Mouse (Mus musculus): ENCODE results near the gene Psg22. TPM values are rescaled to one million over a fixed set of nuclear protein-coding genes. Genes with fewer than 3 reads are reported as not detected.
"Not testable (repeated sequence)": the region's sequence is repeated elsewhere in the genome, so short reads cannot be mapped to it uniquely, and the experiment has no call there.

The Psg22 gene
- total and polyA plus RNA-seq, 3 experiments, result not detected

DNA sequence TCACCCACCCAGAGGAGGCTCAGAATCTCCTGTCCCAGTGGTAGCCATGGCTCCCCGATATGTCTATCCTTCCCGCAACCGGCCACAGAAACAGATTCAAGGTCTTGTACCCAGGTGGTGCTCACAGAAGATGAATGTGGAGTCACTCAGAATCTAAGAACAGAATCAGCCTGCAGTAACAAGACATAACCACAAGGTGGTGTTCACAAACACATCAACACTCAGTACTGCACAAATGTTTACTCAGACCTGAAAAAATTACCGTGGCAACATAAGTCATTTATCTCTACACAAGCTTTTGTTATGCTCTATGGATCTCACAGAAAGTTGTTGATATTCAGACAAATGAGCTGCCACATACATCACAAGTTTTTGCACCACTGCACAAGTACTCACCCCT is 7.6 kb upstream of the Psg22 start:
- not testable (repeated sequence) for H3K4me1 ChIP-seq (ENCODE audit: control insufficient read depth in 1 of 2, insufficient read depth in 2 of 2, low read length in 2 of 2); H3K9me3 ChIP-seq (replicated peaks; ENCODE audit: insufficient read depth, low read length); DNase-seq (ENCODE audit: low read depth, low spot score); H3K27me3 ChIP-seq (ENCODE audit: control insufficient read depth in 1 of 2, insufficient read depth in 2 of 2, low read length in 2 of 2); H3K27ac ChIP-seq (ENCODE audit: control insufficient read depth, low read depth, low read length); H3K79me2 ChIP-seq (ENCODE audit: control insufficient read depth, insufficient read depth, low read length, poor library complexity); H3K9ac ChIP-seq (ENCODE audit: control insufficient read depth, low read depth, low read length, poor library complexity, severe bottlenecking); H3K36me3 ChIP-seq (ENCODE audit: control insufficient read depth in 1 of 2, insufficient read depth in 2 of 2, low read length in 2 of 2); H3K4me3 ChIP-seq (ENCODE audit: control insufficient read depth in 1 of 2, insufficient read depth in 1 of 2, low read depth in 2 of 2, low read length in 2 of 2)
- TF ChIP-seq SMC3 (IDR thresholded peaks at IDR 0.05; ENCODE audit: low read depth, low read length), result peak; percentile 33

DNA sequence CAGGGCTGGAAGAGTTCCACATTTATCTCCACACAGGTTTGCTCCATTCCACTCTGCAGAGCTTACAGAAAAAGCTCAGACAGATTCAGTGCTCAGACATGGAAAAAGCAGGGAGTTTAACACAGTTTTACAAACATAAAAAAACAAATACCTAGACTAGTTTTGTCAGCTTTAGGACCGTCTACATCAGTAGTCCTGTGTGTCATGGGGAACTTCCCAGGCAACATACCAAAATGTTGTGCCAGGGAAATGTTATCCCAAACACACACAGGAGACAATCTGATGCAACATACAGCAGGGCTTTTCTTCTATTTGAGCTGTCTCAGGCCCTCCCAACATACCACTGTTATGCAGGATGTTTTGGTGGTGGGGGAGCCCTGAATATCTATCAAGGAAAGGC is 7.0 kb upstream of the Psg22 start:
- Histone ChIP-seq H3K4me3 (ENCODE audit: control insufficient read depth in 1 of 2, insufficient read depth in 1 of 2, low read depth in 2 of 2, low read length in 2 of 2) (no peak overlapping the region), H3K9me3 (replicated peaks; ENCODE audit: insufficient read depth, low read length) (no peaks in the 10 kb centered on the region), H3K36me3 (ENCODE audit: control insufficient read depth in 1 of 2, insufficient read depth in 2 of 2, low read length in 2 of 2) (no peaks in the 10 kb centered on the region), H3K27ac (ENCODE audit: control insufficient read depth, low read depth, low read length) (no peak overlapping the region), H3K27me3 (ENCODE audit: control insufficient read depth in 1 of 2, insufficient read depth in 2 of 2, low read length in 2 of 2) (no peaks in the 10 kb centered on the region), H3K79me2 (ENCODE audit: control insufficient read depth, insufficient read depth, low read length, poor library complexity) (no peaks in the 10 kb centered on the region), H3K4me1 (ENCODE audit: control insufficient read depth in 1 of 2, insufficient read depth in 2 of 2, low read length in 2 of 2) (no peaks in the 10 kb centered on the region), H3K9ac (ENCODE audit: control insufficient read depth, low read depth, low read length, poor library complexity, severe bottlenecking) (no peak overlapping the region)
- no peak for DNase-seq (ENCODE audit: low read depth, low spot score)
- TF ChIP-seq TCF12 (IDR thresholded peaks at IDR 0.05; ENCODE audit: low read depth, low read length) (no peak), NRF1 (IDR thresholded peaks at IDR 0.05; ENCODE audit: insufficient read depth, low read depth, low read length, poor library complexity, severe bottlenecking) (no peak), ZC3H11A (IDR thresholded peaks at IDR 0.05; ENCODE audit: low read depth, low read length) (no peak), POLR2AphosphoS5 (IDR thresholded peaks at IDR 0.05; ENCODE audit: borderline replicate concordance, low read depth, low read length) (no peak), HCFC1 (IDR thresholded peaks at IDR 0.05; ENCODE audit: low read depth, low read length) (no peak), ELF1 (IDR thresholded peaks at IDR 0.05; ENCODE audit: low read depth, low read length) (no peak), TAL1 (IDR thresholded peaks at IDR 0.05; ENCODE audit: low read length) (no peak), ZKSCAN1 (IDR thresholded peaks at IDR 0.05; ENCODE audit: low read depth, low read length) (no peak), MYC (IDR thresholded peaks at IDR 0.05; ENCODE audit: low read depth, low read length) (no peak)

DNA sequence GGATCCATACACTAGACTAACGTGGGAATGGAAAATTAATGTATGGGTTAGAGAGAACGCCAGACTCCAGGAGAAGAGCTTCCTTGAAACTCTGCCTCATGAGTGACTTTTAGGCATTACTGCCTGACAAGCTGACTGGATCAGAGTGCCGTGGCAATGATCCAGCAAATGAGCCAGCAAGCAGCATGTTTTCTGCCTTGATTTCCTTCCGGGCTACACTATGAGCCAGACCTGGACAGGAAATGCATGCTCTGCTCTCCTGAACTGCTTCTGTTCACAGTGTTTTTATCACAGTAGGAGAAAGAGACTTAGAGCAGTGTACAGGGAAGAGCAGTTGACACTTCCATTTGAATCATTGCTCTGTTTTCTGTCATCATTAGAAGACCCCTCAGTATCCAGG is 2.3 kb upstream of the Psg22 start:
- H3K9me3 ChIP-seq (replicated peaks; ENCODE audit: insufficient read depth, low read length), result no peaks in the 10 kb centered on the region
- no peaks in the 10 kb centered on the region for H3K36me3 ChIP-seq (ENCODE audit: control insufficient read depth in 1 of 2, insufficient read depth in 2 of 2, low read length in 2 of 2)
- H3K27me3 ChIP-seq (ENCODE audit: control insufficient read depth in 1 of 2, insufficient read depth in 2 of 2, low read length in 2 of 2), result no peaks in the 10 kb centered on the region
- H3K4me3 ChIP-seq (ENCODE audit: control insufficient read depth in 1 of 2, insufficient read depth in 1 of 2, low read depth in 2 of 2, low read length in 2 of 2), result no peak overlapping the region
- H3K9ac ChIP-seq (ENCODE audit: control insufficient read depth, low read depth, low read length, poor library complexity, severe bottlenecking), result no peak overlapping the region
- TF ChIP-seq ZMIZ1 (IDR thresholded peaks at IDR 0.05; ENCODE audit: low read depth, low read length) (no peak), USF2 (IDR thresholded peaks at IDR 0.05; ENCODE audit: borderline replicate concordance in 1 of 2, insufficient read depth in 1 of 2, low read depth in 1 of 2, low read length in 2 of 2) (no peak), RCOR1 (IDR thresholded peaks at IDR 0.05; ENCODE audit: low read depth, low read length) (no peak), POLR2AphosphoS2 (IDR thresholded peaks at IDR 0.05; ENCODE audit: low read length) (no peak), SIN3A (IDR thresholded peaks at IDR 0.05; ENCODE audit: low read length) (no peak)
- no peaks in the 10 kb centered on the region for H3K4me1 ChIP-seq (ENCODE audit: control insufficient read depth in 1 of 2, insufficient read depth in 2 of 2, low read length in 2 of 2)
- DNase-seq (ENCODE audit: low read depth, low spot score), result no peak
- no peak overlapping the region for H3K27ac ChIP-seq (ENCODE audit: control insufficient read depth, low read depth, low read length)
- H3K79me2 ChIP-seq (ENCODE audit: control insufficient read depth, insufficient read depth, low read length, poor library complexity), result no peaks in the 10 kb centered on the region
